Mouse (Mus musculus) liver, embryonic 12.5 days (tissue): ENCODE data around the gene Rrp7a. TPM values are rescaled to one million over a fixed set of nuclear protein-coding genes. Genes with fewer than 3 reads are reported as not detected.
A peak's percentile ranks its signal among the peaks of the same experiment; 100 is the strongest.

Experiments
- ATAC-seq: fragments of 200-750 bp; cut with Nextera tagmentation; 2 replicates; pipeline ENCODE4 v1.8.0; 2017; ENCODE audit warnings: moderate number of reproducible peaks, mild to moderate bottlenecking, moderate library complexity
- H3K27ac ChIP-seq: fragments of 300-500 bp; sonication (generic); 2 replicates; pipeline ENCODE4 v1.5.1; 2016; ENCODE audit warnings: mild to moderate bottlenecking
- H3K27me3 ChIP-seq: fragments of 300-500 bp; sonication (generic); replicated peaks from 2 replicates; pipeline ENCODE4 v1.6.1; 2016; ENCODE audit warnings: mild to moderate bottlenecking, moderate library complexity
- H3K36me3 ChIP-seq: fragments of 300-500 bp; sonication (generic); 2 replicates; pipeline ENCODE4 v1.6.1; 2016; ENCODE audit warnings: mild to moderate bottlenecking, moderate library complexity
- H3K4me1 ChIP-seq: fragments of 300-500 bp; sonication (generic); 2 replicates; pipeline ENCODE4 v1.6.1; 2016
- H3K4me2 ChIP-seq: fragments of 300-500 bp; sonication (generic); 2 replicates; pipeline ENCODE4 v1.6.1; 2016; ENCODE audit warnings: mild to moderate bottlenecking, moderate library complexity
- H3K4me3 ChIP-seq: fragments of 300-500 bp; sonication (generic); 2 replicates; pipeline ENCODE4 v1.5.1; 2016; ENCODE audit warnings: mild to moderate bottlenecking, moderate library complexity
- H3K9ac ChIP-seq: fragments of 300-500 bp; sonication (generic); 2 replicates; pipeline ENCODE4 v1.6.1; 2016; ENCODE audit warnings: mild to moderate bottlenecking, moderate library complexity
- H3K9me3 ChIP-seq: fragments of 300-500 bp; sonication (generic); replicated peaks from 2 replicates; pipeline ENCODE4 v1.6.1; 2016; ENCODE audit warnings: mild to moderate bottlenecking, moderate library complexity
- WGBS: fragments of 180-500 bp; shearing (Covaris S2); methylation state at CpG from one replicate; pipeline ENCODE4 v1.1.7; 2016; ENCODE audit not compliant: insufficient replicate concordance; 5-methylcytosine and 5-hydroxymethylcytosine counted together
- polyA plus RNA-seq: library from polyadenylated mRNA; unstranded; fragments of >200 nt; fragmentation: Nextera tagmentation; extraction: Ambion mirVana; gene quantifications from 2 replicates; pipeline ENCODE4 v1.2.1, GENCODE M21; 2016

Rrp7a gene
- 36.5 and 42.3 TPM in 2 replicates for polyA plus RNA-seq

DNA sequence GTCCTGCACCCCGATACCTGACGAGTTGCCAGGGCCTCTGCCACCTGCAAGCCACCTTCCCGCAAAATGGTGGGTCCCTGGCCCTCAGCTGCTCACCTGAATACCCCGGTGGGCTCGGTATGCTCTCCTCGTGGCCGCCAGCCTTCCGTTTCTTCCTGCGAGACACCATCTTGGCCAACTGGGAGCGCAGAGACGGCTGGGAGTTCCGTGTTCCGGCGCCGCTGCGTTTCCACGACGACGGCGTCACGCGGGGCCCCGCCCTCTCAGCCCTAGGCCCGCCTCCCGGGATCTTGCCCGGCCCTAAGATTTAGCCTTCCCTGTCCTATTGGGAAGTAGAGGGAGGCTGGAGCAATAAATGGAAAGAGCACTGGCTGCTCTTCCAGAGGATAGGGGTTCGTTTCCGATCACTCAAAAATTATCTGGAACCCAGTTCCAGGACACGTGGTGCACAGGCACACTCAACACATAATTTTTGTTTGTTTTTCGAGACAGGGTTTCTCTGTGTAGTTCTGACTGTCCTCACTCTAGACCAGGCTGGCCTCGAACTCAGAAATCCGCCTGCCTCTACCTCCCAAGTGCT is at the start of gene Rrp7a:
TSS of gene Rrp7a (minus strand) at position 236 of the 580 bp plus-strand sequence.
- Histone ChIP-seq H3K4me2 (peak within 1 kb of the TSS; percentile 90), H3K4me1 (peaks cover 17% of the 10 kb centered on the region), H3K27ac (peak within 1 kb of the TSS; percentile 71), H3K4me3 (peak within 1 kb of the TSS; percentile 85), H3K9me3 (no peaks in the 10 kb centered on the region), H3K36me3 (peaks cover 60% of the 10 kb centered on the region), H3K27me3 (no peaks in the 10 kb centered on the region), H3K9ac (peak within 1 kb of the TSS; percentile 78)
- WGBS = 3% methylated on average over 32 of the region's 32 CpGs
- ATAC-seq = peak; percentile 88

DNA sequence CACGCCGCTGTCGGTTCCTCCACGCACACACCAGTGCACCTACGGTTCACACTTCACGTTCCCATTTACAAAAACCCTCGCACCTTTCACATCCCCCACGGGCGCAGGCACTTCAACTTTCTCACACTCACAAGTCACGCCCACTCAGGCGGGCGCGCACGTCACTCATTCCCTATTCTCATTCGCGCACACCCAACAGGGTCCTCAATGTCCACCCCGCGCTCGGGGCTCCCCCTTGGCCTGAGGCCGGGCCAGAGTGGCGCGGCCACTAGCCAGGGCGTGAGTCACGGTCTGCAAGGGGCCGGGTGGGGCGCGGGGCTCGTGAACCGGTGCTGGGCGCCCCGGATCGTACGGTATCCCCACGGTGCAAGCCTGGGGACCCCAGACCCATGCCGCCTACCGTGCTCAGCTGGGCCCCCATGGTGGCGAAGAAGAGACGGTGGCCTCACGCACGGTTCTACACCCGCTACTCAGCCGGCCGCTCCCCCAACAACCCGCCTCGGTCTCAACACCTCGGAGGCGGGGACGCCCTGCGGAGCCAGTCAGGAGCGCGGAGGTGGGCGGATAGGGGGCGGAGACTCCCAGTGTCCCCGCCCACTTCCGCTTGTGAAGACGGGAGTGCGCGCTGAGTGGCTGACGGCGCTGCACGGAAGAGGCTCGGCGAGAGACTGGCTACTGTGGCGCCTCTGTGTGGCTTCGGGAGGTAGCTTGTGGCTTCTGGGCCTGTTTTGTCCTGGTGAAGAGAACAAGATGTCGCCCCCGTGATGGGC is 49.3 kb upstream of the Rrp7a start:
- peak; percentile 88 for ATAC-seq
- Histone ChIP-seq H3K27ac (peak overlapping the region; percentile 95), H3K4me3 (peak overlapping the region; percentile 94), H3K9me3 (no peaks in the 10 kb centered on the region), H3K9ac (peak overlapping the region; percentile 97), H3K4me1 (peaks cover 77% of the 10 kb centered on the region), H3K27me3 (no peaks in the 10 kb centered on the region), H3K4me2 (peak overlapping the region; percentile 95), H3K36me3 (peaks cover 22% of the 10 kb centered on the region)
- under 1% methylated on average over 67 of the region's 67 CpGs for WGBS

DNA sequence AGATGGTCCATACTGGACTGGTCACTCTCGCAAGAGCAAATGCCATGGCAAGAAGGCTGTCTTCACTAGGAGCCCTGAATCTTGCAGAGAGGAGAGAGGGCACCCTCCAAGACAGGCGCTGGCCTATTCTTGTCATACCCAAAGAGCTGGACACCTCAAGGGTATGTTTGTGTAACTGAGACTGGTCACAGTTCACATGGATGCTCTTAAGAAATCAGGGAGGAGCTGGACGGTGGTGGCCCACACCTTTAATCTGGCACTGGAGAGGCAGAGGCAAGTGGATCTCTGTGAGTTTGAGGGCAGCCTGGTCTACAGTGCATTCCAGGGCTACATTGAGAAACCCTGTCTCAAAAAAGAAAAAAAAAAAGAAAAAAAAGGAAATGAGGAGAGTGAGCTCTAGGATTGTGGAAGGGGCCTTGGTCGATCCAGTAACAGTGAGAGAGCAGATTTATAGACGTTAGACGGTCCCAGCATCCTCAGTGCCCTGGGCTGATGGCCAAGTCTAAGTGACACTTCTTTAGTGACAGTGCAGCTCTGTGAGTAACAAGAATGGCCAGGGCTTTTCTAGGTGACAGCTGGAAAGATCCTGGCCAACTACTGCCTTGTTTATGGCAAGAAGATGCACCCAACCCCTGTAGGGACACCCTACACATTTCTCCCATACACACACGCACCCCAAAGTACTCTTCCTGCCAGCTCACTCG is 48.5 kb upstream of the Rrp7a start:
- H3K9me3 ChIP-seq = no peaks in the 10 kb centered on the region
- WGBS = 45% methylated on average over 8 of the region's 8 CpGs
- H3K27me3 ChIP-seq = no peaks in the 10 kb centered on the region
- no peak for ATAC-seq
- H3K4me1 ChIP-seq = peaks cover 82% of the 10 kb centered on the region
- peak overlapping the region; percentile 97 for H3K9ac ChIP-seq
- peak overlapping the region; percentile 95 for H3K4me2 ChIP-seq
- peak overlapping the region; percentile 94 for H3K4me3 ChIP-seq
- H3K27ac ChIP-seq = peak overlapping the region; percentile 95
- peaks cover 30% of the 10 kb centered on the region for H3K36me3 ChIP-seq

DNA sequence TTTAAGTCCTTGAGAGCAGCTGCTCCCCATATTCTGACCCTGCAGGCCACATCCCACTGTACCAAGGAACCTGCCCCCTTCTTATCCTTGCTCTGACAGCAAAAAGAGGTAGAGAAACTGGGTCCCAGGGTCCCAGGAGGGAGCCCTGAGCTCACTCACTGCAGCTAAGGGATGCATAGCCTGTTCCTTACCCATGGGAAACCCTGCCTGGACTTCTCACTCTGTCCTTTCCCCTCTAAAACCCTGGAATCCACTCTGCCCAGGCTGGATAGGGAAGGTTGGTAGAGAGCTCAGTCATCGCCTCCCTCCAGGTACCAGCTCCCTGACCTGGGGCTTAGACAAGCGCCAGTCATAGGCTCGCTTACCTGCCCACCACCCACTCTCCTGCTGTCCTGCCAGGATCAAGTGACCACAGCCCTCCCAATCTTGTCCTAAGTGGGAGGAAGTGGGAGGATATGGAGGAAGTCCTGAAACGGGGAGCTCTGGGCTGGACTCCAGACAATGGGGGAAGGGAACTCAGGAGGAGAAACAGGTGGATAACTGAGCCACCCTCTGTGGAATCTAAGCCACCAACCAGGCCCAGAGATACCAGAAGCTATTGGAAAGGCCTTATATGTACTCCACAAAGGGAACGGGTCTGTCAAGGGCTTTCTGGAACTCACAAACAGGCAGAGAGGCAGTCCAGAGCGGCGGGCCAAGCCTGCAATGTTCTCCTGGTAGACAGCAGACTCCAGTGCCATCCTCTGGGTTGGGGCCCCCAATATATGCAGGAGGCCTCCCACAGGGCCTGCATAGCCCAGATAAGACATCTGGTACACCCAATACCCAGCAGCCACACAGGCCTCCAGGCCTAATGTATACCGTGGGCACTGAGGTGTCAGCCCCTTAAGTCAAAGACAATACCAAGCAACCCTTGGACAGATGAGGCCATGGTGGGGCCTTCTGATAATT is 47.4 kb upstream of the Rrp7a start:
- H3K27ac ChIP-seq = peak overlapping the region; percentile 95
- peaks cover 91% of the 10 kb centered on the region for H3K4me1 ChIP-seq
- peak overlapping the region; percentile 97 for H3K9ac ChIP-seq
- WGBS = 36% methylated on average over 8 of the region's 8 CpGs
- H3K36me3 ChIP-seq = peaks cover 41% of the 10 kb centered on the region
- no peaks in the 10 kb centered on the region for H3K9me3 ChIP-seq
- H3K4me3 ChIP-seq = peak overlapping the region; percentile 94
- H3K4me2 ChIP-seq = peak overlapping the region; percentile 95
- peak; percentile 90 for ATAC-seq
- H3K27me3 ChIP-seq = no peaks in the 10 kb centered on the region

DNA sequence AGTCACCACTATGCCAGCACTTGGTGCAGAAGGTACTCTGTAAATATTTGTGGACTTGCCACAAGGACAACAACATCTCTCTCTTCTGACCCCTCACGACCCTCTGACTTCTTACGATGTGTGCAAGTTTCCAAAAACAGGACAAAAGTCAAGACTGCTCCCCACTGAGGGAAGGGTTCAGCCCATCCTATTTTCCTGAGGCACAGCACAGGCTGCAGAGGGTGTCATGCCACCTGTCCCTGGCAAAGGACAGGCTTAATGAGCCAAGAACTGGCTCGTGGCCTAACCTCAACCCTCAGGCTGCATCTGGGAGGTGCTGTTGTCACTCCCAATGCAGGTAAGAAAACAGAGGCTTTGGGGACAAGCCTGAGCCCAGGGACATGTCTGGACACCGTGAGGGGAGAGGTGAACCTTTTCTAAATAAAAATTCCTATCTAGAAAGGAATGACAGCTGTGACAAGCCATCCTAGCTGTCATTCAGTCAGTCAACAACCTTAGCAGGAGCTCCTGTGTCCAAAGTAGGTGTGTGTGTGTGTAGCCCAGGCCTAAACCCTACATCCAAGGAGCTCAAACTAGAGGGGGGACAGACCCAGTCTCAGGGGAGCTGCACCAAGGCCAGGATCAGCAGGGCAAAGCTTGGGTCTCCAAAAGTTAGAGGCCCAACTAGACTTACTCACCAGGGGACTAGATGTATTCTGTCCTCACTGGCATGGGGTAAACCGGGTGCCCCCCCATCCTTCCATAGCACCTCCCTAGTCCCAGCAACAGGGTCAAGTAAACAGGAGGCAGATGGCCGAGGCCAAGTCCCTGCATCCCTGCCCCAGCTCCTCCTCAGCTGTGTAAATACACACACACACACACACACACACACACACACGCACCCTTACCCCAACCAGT is 46.5 kb upstream of the Rrp7a start:
- H3K4me2 ChIP-seq = peak overlapping the region; percentile 95
- H3K4me1 ChIP-seq = peaks cover 89% of the 10 kb centered on the region
- H3K27ac ChIP-seq = peak overlapping the region; percentile 95
- peak overlapping the region; percentile 94 for H3K4me3 ChIP-seq
- no peak for ATAC-seq
- H3K27me3 ChIP-seq = no peaks in the 10 kb centered on the region
- peak overlapping the region; percentile 97 for H3K9ac ChIP-seq
- no peaks in the 10 kb centered on the region for H3K9me3 ChIP-seq
- peaks cover 45% of the 10 kb centered on the region for H3K36me3 ChIP-seq
- 60% methylated on average over 7 of the region's 7 CpGs for WGBS

DNA sequence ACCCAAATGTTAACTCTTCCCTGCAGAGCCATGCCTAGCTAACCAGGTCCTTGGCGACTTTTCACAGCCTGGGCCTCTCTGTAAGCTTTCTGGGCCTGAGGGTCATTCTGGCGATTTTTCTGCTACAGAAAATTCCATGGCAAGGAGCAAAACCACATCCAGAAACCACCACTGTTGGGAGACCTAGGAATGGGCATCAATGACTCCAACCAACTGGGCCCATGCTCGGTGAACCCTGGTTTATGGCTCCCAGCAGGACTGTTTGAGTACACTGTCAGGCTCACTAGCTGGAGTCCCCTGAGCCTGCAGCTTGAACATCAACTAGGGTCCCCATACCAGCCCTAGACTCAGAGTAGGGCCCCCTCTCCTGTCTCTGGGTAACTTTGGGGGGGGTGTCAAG is 45.7 kb upstream of the Rrp7a start:
- peak overlapping the region; percentile 95 for H3K27ac ChIP-seq
- WGBS = 77% methylated on average over 3 of the region's 3 CpGs
- peaks cover 53% of the 10 kb centered on the region for H3K36me3 ChIP-seq
- no peaks in the 10 kb centered on the region for H3K27me3 ChIP-seq
- H3K4me3 ChIP-seq = peak overlapping the region; percentile 94
- peak overlapping the region; percentile 97 for H3K9ac ChIP-seq
- no peaks in the 10 kb centered on the region for H3K9me3 ChIP-seq
- H3K4me2 ChIP-seq = peak overlapping the region; percentile 95
- H3K4me1 ChIP-seq = peaks cover 88% of the 10 kb centered on the region
- ATAC-seq = no peak

DNA sequence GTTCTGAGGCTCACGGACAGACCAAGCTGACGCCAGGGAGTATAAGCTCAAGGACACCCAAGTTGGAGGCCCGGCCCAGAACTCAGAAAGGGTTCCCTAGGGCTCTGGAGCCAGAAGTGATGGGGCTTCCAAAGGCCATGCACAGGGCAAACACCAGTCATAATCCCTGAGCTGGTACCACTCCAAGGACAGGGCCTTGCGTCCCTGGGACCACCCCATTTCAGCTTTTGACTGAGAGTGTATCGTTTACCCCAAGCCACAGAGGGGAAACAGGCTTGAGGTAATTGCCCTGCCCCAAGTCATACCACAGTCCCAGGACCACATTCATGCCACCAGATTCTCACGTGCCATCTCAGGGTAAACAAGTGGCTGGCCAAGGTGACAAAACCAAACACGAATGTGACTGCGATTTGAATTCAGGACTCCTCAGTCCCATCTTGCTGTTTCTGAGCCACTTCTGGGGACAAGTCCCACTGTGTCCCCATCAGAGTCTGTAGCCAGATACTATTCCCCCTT is 45.0 kb upstream of the Rrp7a start:
- WGBS = 81% methylated on average over 8 of the region's 8 CpGs
- Histone ChIP-seq H3K27me3 (no peaks in the 10 kb centered on the region), H3K27ac (peak overlapping the region; percentile 95), H3K4me1 (peaks cover 88% of the 10 kb centered on the region), H3K36me3 (peaks cover 60% of the 10 kb centered on the region), H3K9me3 (no peaks in the 10 kb centered on the region), H3K4me2 (peak overlapping the region; percentile 95), H3K4me3 (peak overlapping the region; percentile 94), H3K9ac (peak overlapping the region; percentile 97)
- ATAC-seq = no peak

DNA sequence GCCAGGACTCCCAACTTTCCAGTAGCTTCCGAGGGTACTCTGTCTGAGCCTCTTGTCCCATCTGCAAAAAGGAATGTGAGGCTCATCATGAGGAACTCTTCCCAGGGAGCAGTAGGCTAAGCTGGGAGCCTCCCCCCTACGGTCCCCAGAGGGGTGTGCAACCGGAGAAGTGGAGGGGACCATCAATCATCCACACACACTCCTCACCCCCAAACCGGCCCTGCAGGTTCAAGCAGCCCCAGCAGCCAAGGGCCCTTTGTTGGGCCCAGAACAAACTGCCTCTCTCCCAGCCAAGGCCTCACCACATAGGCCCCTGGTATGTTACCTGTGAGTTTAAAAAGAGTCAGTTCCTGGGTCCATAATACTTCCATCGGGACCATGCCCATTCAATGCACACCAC is 44.5 kb upstream of the Rrp7a start:
- WGBS = 83% methylated on average over 5 of the region's 5 CpGs
- Histone ChIP-seq H3K4me2 (peak overlapping the region; percentile 95), H3K4me1 (peaks cover 89% of the 10 kb centered on the region), H3K36me3 (peaks cover 65% of the 10 kb centered on the region), H3K9ac (peak overlapping the region; percentile 97), H3K9me3 (no peaks in the 10 kb centered on the region), H3K27ac (peak overlapping the region; percentile 95), H3K4me3 (peak overlapping the region; percentile 94), H3K27me3 (no peaks in the 10 kb centered on the region)
- no peak for ATAC-seq

DNA sequence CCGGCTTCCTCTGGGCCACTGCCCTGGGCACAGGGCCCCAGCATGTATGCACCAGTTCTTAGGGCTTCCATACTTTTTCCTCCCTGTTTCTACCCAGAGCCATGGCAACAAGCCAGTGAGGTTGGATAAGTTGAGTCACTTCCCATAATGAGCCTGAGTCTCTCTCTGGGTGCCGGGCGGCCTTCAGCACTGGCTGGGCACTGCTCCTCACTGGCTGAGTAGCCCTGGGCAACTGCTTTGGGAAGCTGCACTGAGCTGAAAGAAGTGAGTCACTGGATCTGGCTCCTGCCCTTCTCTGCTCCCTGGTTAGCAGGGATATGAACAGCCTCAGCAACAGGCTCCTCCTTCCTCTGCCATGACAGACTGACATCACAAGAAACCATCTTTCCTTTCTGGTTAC is 44.0 kb upstream of the Rrp7a start:
- H3K4me3 ChIP-seq = peak overlapping the region; percentile 94
- no peaks in the 10 kb centered on the region for H3K9me3 ChIP-seq
- H3K4me2 ChIP-seq = peak overlapping the region; percentile 95
- H3K36me3 ChIP-seq = peaks cover 70% of the 10 kb centered on the region
- H3K27me3 ChIP-seq = no peaks in the 10 kb centered on the region
- H3K27ac ChIP-seq = peak overlapping the region; percentile 95
- no peak for ATAC-seq
- peak overlapping the region; percentile 97 for H3K9ac ChIP-seq
- WGBS = 91% methylated on average over 3 of the region's 3 CpGs
- H3K4me1 ChIP-seq = peaks cover 94% of the 10 kb centered on the region

DNA sequence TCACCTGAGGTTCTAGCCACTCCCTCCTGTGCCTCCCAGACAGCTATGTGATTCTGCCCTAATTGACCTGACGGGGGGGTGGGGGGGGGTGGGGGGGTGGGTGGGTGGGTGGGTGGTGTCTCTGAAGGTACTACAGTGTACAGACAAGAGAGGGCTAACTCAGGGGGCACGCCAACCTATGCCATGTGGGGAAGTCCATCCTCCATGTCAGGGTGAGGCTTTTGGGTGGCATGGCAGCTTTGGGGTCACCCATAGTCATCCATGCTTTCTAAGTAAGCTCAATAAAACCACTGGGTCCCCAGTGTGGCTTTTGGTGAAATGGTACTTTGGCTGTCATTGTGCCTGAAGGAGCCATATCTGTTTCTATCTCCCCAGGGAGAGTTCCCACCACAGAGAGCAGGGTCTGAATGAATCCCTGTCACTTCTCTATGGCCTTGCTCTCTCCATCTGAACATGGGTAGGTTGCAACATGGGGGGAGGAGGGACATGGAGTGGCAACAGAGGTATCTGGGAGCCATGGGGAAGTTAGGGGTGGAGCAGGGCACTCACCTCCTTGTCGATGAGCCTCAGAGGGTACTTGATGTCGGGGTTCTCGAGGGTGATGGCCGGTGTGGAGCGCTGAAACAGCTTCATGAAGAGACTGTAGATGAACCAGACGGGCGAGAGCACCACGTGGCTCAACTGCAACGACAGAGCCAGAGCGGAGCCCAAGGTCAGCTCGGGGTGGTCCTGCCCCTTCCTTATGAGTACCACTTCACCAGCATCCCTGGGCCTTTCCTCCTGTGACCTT is 43.1 kb upstream of the Rrp7a start:
- peak overlapping the region; percentile 95 for H3K27ac ChIP-seq
- H3K27me3 ChIP-seq = no peaks in the 10 kb centered on the region
- no peak for ATAC-seq
- H3K9me3 ChIP-seq = no peaks in the 10 kb centered on the region
- 79% methylated on average over 13 of the region's 13 CpGs for WGBS
- peak overlapping the region; percentile 95 for H3K4me2 ChIP-seq
- peak overlapping the region; percentile 94 for H3K4me3 ChIP-seq
- H3K36me3 ChIP-seq = peaks cover 79% of the 10 kb centered on the region
- peaks cover 90% of the 10 kb centered on the region for H3K4me1 ChIP-seq
- peak overlapping the region; percentile 97 for H3K9ac ChIP-seq
